Mouse (Mus musculus): ENCODE measurements around the gene Eif1. TPM values are rescaled to one million over a fixed set of nuclear protein-coding genes. Genes with fewer than 3 reads are reported as not detected.

Eif1 gene
- polyA plus RNA-seq (2012; rRNA removed; ENCODE audit: low replicate concordance) = 118 and 139 TPM in 2 replicates

DNA sequence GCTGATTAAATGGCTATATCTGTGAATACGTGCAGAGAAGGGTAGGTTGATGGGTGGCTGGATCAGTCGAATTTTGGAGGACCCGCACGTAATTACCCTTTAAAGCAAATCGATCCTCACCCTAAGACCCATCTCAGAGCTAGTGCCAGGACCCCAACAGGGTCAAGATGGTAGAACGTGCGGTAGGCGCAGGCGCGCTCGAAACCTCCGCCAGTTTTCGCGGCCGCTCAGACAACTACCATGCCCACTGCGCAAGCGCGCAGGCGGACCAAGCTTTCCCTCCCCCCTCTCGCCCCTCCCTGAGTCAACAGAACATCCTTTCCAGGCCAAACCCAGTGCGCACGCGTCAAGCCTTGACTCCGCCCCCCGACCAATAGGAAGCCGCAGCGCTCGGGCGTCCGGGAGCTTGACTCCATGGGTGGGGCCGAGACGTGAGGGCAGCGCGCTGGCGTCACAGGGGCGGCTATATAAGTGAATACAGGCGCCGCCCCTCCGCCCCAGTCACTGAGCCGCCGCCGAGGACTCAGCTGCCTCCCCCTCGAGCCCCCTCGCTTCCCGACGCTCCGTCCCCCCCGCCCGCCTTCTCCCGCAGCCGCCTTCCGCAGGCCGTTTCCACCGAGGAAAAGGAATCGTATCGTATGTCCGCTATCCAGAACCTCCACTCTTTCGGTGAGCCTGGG is at the start of gene Eif1:
Eif1 (plus strand) TSS at position 394 of the 680 bp plus-strand sequence.

DNA sequence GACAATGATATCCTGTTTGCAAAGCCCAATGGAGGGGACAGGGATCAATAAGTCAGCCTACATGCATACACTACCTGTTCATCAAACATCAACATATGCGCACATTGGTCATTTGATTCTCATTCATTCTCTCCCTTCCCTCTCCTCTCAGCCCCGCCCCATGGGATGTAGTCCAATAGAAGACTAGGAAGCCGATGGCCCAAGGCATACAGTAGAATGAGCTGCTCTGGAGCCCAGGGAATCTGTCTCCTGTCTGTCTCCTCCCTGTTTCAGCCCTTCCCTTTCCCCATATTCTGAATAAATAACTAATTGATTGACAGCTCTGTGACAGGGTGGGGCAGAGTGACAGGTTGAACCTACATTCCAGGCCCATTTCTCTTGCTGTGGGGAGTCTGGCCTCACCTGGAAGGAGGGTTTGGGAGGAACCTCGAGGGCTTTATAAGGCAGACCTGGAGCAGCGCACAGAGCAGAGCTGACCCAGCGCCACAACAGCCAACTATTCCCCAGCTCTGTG is 14.3 kb downstream of the Eif1 start, which contains the start of gene Gast:
Gast (plus strand) TSS at position 464 of the 514 bp plus-strand sequence.

DNA sequence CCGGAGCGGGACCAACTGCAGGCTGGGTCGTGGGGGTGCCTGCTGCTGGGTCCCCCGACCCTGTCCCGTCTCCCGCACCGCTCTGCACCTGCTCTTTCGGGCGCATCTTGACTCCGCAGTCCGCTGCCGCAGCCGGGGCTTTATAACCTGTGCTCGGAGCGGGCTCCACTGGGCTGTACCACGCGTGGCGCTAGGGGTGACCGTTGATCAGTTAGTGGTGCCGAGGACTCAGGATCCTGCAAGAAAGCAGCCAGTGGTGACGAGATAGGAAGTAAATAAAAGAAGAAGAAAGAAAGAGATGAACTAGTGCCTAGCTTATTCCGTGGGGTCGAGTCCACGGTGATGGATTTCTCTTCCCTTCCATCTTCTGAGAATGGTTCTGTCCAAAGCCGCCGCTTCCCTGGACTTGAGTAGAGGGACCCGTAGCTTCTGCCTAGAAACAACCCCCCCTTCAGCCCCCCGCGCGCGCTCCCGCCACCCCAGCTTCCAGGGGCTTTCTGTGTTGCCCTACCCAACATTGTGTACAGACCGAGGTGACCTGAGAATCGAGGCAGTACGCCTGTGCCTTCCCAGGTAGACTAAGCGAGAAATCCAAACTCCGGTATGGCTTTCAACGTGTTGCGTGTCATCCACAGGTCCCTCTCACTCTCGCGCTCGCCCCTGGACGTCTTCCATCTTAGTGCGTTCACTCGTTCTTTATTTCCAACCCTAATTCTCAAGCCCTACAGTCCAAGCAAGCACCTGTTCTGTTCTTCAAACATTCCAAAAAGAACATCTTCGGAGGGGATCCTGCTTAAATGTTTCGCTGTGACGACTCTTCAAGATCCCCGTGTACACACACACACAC is 36.5 kb downstream of the Eif1 start, which contains the start of gene Hap1:
Hap1 (minus strand) TSS at position 157 of the 847 bp plus-strand sequence.

Other genes with a start within 250 kb of the Eif1 start
- not detected in 2 replicates for gene Krt32, start 231.7 kb upstream of the Eif1 start, polyA plus RNA-seq (2012; rRNA removed; ENCODE audit: low replicate concordance)
- gene Krt35, start 223.6 kb upstream of the Eif1 start, polyA plus RNA-seq (2012; rRNA removed; ENCODE audit: low replicate concordance) = not detected in 2 replicates
- gene Krt36, start 214.3 kb upstream of the Eif1 start, polyA plus RNA-seq (2012; rRNA removed; ENCODE audit: low replicate concordance) = 2.0 and 2.9 TPM in 2 replicates
- gene Krt13, start 198.3 kb upstream of the Eif1 start, polyA plus RNA-seq (2012; rRNA removed; ENCODE audit: low replicate concordance) = 0.49 TPM in 1 of 2 replicates, not detected in the other
- gene Krt15, start 184.0 kb upstream of the Eif1 start, polyA plus RNA-seq (2012; rRNA removed; ENCODE audit: low replicate concordance) = 1.1 TPM in 1 of 2 replicates, not detected in the other
- 14.2 and 271 TPM in 2 replicates for gene Krt19, start 171.2 kb upstream of the Eif1 start, polyA plus RNA-seq (2012; rRNA removed; ENCODE audit: low replicate concordance)
- gene Krt9, start 126.6 kb upstream of the Eif1 start, polyA plus RNA-seq (2012; rRNA removed; ENCODE audit: low replicate concordance) = 0.04 TPM in 1 of 2 replicates, not detected in the other
- gene Krt14, start 112.3 kb upstream of the Eif1 start, polyA plus RNA-seq (2012; rRNA removed; ENCODE audit: low replicate concordance) = 0.11 and 0.26 TPM in 2 replicates
- gene Krt16, start 71.0 kb upstream of the Eif1 start, polyA plus RNA-seq (2012; rRNA removed; ENCODE audit: low replicate concordance) = not detected in 2 replicates
- gene Krt17, start 58.9 kb upstream of the Eif1 start, polyA plus RNA-seq (2012; rRNA removed; ENCODE audit: low replicate concordance) = 4.0 TPM in 1 of 2 replicates, not detected in the other
- not detected in 2 replicates for gene Krt42, start 50.0 kb upstream of the Eif1 start, polyA plus RNA-seq (2012; rRNA removed; ENCODE audit: low replicate concordance)
- gene Gast, start 14.5 kb downstream of the Eif1 start, polyA plus RNA-seq (2012; rRNA removed; ENCODE audit: low replicate concordance) = not detected in 2 replicates
- 0.97 and 7.3 TPM in 2 replicates for gene Hap1, start 36.2 kb downstream of the Eif1 start, polyA plus RNA-seq (2012; rRNA removed; ENCODE audit: low replicate concordance)
- gene Jup, start 77.9 kb downstream of the Eif1 start, polyA plus RNA-seq (2012; rRNA removed; ENCODE audit: low replicate concordance) = 171 and 312 TPM in 2 replicates
- 14.1 and 62.2 TPM in 2 replicates for gene P3h4, start 95.0 kb downstream of the Eif1 start, polyA plus RNA-seq (2012; rRNA removed; ENCODE audit: low replicate concordance)
- 32.9 and 157 TPM in 2 replicates for gene Fkbp10, start 95.8 kb downstream of the Eif1 start, polyA plus RNA-seq (2012; rRNA removed; ENCODE audit: low replicate concordance)
- gene Nt5c3b, start 121.9 kb downstream of the Eif1 start, polyA plus RNA-seq (2012; rRNA removed; ENCODE audit: low replicate concordance) = 30.8 and 85.2 TPM in 2 replicates
- 0.29 and 0.95 TPM in 2 replicates for gene Klhl10, start 122.0 kb downstream of the Eif1 start, polyA plus RNA-seq (2012; rRNA removed; ENCODE audit: low replicate concordance)
- 3.5 and 9.2 TPM in 2 replicates for gene Klhl11, start 152.9 kb downstream of the Eif1 start, polyA plus RNA-seq (2012; rRNA removed; ENCODE audit: low replicate concordance)
- gene Acly, start 208.1 kb downstream of the Eif1 start, polyA plus RNA-seq (2012; rRNA removed; ENCODE audit: low replicate concordance) = 867 and 1,359 TPM in 2 replicates
- 1.3 and 1.5 TPM in 2 replicates for gene Ttc25, start 225.7 kb downstream of the Eif1 start, polyA plus RNA-seq (2012; rRNA removed; ENCODE audit: low replicate concordance)

Measured in subcutaneous adipose tissue, adult 2 months (tissue).